Mouse (Mus musculus) lung, adult 18-20 months (tissue): ENCODE data around the gene Mthfd2.

Source experiments
- DNase-seq, 2 experiments: peaks; one replicate each; pipeline ENCODE4 v3.0.0; 2022; ENCODE audit warnings: mixed read lengths in 2 of 2

Mthfd2 gene

DNA sequence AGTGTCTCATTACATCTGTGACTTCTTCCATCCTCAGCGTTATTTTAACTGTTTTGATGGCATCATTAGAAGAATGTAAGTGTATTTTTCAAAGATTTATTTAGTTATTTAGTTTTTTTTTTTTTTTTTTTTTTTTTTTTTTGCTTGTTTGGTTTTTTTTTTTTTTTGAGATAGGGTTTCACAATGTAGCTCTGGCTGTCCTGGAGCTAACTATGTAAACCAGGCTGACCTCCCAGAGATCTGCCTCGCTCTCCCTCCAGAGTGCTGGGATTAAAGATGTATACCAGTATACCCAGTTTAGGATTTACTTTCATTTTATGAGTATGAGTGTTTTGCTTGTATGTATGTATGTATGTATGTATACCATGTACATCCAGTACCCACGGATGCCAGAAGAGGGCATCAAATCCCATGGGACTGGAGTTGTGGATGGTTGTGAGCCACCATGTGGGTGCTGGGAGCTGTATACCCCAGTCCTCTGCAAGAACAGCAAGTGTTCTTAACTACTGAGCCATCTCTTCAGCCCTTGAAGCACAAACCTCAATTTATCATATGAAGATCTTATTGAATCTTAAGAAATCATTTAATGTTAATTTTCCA, 2.0 kb upstream of the Mthfd2 start:
- DNase-seq = no peak

DNA sequence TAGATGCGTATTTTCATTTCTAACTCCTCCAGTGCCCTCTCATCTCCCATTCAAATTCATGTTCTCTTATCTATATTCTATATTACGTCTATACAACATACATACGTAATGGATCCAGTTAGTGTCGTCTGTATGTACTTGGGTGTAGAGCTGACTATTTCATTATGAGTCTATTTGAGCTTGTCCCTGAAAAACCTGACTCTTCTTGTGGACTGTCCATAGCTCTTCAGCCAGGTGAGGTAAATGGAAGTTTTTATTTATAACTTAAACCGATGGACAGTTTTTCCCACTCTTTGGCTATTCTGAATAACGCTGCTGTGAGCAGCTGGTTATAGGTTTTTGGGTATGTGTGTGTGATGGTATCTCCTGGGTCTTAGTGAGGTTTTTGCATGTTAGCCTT, 1.1 kb upstream of the Mthfd2 start:
- DNase-seq = no peak

DNA sequence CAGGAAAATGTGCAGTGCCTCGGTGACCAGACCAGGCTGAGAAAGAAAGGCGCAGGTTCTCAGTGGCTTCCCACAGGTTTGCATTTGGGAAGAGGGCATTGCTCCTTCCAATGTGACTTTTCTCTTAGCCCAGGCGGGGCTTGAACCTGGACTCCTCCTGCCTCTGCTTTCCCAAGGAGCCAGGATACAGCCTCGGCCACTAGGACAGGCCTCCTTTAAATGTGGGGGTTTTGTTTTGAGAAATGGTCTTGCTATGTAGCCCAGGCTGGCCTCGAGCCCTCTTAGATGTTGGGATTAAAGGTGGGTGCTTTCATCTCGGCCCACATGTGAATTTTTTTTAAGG, 657 bp upstream of the Mthfd2 start:
- no peak for DNase-seq

DNA sequence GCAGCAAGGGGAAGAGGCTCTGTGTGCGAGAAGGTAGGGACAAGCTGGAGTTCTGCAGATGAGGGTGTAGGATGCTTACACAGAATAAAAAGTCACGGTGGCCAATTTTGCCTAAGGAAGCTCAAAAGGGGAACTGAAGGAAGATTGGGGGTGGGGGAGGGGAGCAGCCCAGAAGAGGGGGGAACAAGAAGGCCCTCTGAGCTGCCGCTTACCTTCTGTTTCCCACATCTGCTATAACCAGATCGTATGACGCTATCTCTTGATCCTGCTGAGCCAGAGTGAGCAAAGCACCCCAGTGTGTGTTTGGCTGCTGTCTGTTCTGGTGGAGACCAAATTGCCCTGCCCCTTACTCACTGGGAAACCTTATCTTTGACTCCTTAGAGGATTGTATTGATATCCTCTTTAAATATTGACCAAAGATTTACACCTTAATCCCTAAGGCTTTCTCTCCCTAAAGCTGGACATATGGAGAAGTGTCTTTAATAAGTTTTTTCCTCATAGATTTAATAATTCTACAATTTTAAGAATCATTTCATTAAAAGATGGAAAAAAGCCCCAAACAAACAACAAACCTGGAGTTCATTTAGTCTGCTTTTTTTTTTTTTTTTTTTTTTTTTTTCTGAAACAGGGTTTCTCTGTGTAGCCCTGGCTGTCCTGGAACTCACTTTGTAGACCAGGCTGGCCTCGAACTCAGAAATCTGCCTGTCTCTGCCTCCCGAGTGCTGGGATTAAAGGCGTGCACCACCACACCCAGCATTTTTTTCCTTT, 1.9 kb downstream of the Mthfd2 start:
- DNase-seq = no peak

DNA sequence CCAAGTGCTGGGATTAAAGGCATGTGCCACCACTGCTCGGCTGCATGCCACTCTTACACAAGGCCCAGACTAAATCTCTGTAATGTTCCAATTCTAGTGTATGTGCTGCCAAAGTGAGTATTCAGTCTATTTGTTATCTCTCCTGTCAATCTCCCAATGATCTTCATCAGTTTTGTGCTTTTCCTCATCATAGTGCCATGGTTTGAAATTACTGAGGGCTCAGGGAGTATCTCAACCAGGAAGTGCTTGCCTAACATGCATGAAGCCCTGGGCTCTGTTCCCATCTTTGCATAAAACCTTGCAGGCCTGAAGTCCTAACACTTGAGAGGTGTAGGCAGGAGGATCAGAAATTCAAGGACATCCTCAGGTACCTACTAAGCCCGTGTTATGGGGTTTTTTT, 2.9 kb downstream of the Mthfd2 start:
- DNase-seq = no peak

DNA sequence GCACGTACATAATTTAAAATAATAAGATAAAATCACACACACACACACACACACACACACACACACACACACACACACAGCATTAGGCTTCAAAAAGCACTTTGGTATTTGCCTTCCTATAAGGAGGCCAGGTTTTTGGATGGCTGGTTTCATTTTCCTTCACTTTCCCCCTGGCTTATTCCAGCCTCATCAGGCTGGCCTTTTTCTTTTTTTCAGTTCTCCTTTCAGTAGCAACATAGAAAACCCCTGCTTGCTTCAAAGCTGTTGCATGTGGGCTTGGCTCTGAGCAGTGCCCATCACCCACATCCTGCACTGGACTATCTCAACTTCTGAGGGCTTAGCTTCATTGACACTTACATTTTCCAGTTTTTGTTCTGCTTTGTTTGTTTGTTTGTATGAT, 3.8 kb downstream of the Mthfd2 start:
- no peak for DNase-seq

DNA sequence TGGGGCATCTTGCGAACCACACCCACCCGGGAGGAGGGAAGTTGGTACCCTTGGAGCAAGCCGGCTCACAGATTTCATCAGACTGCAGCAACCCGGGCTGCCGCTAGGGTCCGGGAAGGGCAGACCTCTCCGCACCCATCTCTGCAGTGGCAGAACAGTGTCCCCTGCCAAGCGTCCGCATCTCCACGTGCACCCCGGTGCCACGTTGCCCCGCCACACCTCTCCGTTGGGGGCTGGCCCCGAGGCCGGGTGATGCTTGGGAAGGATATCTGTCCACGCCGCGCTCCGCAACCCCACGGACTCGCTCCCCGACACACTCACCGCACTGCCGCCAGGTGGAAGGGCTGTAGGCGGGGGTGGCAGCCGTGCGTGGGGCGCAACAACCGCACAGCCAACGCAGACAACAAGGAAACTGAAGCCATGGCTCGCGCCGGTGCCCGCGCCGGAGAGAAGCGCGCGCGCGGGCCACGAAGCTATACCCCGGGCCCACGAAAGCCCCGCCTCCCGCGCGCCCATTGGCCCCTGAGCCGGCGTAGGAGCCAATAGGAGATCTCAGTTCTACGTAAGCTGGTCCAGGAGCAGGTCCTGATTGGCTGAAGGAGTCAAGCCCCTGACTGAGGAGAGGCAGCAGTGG, 8.5 kb downstream of the Mthfd2 start:
- peak; percentile 91 to 92 for DNase-seq

DNA sequence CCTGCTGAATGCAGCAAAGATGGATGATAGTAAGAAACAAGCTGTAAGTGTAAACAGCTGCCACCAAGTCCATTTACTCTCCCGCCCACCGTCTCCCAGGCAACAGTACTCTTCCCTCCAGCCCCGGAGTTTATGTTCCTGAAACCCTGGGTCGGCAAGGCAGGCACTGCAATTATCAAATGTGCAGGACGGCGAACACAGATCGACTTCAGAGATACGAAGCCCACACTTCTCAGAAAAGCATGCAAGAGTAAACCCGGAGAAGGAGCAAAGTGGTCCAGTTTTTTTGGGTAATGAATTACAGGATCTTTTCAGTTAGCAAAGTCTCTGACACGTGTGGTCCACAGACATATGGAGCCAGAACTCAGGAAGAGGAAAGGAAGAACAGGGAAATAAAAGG, 9.7 kb downstream of the Mthfd2 start:
- DNase-seq = no peak

DNA sequence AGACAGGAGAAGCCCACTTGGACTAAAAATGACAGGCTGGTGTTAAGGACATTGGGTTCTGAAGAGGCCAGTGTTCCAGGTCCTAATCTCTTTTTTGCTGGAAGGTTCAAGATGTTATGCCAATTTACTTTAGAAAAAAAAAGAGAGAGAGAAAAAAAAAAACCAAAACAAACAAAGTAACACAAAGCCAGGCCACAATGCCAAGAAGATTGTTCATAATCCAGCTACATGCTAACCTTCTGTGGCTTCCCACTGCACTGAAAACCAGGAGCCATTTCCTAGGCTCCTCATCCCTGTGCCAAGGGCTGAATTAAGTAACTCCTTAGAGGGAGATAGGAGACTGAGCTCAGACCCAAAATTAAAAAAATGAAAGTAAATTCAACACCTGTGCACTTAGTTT, 10.4 kb downstream of the Mthfd2 start:
- no peak for DNase-seq

DNA sequence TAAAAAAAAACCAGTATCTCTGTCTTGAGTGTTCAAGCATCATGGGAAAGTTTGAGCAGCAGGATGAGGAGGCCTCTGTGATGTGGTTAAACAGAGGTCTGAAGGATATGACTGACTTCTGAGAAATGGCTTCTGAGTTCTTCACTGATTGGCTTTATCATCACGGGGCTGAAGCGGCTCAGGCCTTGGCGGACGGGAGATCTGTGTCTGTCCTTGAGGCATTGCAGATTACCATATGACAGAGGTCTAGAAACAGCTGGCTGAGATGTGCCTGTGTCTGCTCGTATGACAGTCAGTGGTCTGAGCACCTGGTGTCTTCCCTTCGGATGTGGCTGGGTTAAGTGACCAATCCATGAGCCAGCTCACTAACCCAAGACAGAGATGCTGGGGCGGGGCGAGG, 13.2 kb downstream of the Mthfd2 start:
- no peak for DNase-seq

DNA sequence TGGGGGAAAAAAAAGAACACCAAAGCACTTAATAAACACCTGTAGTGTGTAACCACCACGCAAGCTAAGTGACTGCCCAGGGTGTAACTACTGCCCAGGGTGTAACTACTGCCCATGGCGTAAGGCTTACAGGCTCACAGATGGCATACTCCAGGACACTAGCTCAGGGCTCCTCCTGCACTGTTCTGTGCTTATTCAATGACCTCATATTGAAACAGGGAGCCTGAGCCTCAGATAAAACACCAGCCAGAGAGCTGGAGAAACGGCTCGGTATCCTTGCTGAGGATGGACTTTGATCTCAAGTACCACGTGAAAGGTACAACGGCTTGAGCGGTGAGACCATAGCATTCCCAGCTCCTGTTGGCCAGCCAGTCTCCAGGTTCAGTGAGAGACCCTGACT, 13.7 kb downstream of the Mthfd2 start:
- DNase-seq = no peak

DNA sequence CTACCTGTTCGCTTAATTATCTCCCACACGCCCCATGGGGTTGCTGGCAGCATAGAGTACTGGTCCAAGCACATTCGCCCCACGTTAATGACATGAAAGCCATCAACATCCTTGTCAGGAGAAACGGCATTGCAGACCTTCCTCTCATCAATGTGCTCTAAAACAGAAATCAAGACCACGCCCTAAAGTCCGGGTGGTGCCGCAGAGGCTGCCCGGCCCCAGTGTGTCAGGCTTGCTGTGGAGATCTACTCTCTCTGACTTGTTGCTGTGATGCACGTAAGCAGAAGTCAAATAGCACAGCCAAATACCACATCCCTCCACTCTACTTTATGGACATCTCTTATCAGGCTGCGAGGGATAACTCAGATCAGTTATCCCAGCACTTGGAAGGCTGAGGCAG, 14.5 kb downstream of the Mthfd2 start:
- DNase-seq = no peak

DNA sequence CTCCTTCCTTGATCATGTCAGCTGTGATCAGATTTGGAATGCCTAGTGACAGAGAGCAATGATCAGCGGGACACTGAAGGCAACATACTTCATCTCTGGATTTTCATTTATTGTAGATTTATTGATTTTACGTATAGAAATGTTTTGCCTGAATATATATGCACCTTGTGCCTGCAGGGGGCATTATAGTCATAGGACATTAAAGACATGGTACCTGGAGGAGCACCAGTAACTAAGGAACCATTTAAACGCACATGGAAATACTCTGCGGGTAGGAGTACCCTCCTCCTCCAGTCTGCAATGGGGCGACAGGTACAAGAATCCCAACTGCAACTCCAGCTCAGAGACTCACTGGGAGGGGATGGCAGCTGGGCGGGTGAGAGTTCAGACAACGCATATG, 16.7 kb downstream of the Mthfd2 start:
- DNase-seq = no peak

DNA sequence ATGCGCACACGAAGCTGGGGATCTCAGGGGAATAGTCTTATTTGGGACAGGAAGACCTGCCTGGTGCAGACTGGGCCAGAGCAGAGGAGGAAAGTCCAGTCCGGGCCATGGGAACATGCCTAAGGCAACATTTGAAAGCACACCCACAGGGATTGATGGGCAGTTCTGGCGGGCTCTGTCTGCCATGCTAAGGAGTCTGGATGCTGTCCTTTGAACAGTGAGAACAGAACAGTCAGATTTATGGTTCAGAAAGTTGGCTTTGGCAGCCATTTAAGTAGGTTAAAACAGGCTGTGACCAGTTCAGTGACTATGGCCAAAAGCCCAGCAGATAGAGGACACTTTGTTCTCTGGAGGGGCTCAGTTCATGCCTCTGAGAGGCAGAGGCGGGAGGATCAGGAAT, 23.4 kb downstream of the Mthfd2 start:
- no peak for DNase-seq

DNA sequence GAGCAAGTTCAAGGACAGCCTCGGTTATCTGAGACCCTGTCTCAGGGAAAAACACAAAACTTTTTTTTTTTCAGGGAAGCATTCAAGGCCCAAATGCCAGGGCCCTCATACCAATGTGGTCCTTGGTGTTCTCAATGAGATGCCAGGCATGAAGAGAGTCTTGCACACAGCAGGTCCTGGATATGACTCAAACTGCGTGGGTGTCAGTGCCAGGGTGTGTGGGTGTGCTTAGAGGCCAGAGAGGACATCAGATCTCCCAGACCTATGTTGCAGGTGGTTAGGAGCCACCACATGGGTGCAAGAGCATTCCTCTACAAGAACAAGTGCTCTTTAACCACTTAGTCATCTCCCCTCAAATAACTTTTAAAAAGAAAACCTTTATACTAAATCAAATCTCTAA, 24.4 kb downstream of the Mthfd2 start:
- DNase-seq = no peak

DNA sequence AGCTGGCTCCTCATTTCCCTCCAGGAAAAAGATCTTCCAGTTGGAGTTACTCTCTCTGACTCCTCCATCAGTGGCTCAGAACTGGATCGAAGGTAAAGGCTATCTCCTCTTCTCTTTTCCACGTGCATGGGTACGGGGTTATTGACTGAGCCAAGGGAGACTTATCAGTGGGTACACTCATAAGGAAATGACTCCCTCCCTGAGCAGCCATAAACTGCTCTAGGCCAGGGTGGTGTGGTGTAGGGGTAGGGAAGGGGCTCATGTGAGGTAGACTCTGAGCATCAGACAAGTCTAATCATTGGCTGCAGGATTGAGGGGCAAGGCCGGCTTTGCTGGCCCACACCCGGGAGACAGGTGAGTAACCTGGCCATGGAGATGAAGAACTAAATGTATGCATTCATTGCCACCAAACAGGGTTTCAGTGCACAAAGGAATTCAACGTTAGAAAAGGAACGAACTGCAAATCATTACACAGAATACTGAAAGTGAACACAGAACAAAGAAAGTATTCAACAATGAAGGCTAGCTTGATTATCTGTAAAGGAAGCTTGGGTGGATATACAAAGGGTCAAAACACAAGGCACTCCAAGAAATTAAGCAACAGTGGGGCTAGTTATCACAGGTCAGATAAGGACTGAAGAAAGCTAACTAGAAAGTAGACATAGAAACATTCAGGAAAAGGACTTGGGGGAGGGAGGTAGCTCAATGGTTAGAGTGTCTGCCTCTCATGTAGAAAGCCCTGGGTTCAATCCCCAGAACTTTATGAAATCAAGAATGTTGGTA, 25.1 kb downstream of the Mthfd2 start:
- no peak for DNase-seq

DNA sequence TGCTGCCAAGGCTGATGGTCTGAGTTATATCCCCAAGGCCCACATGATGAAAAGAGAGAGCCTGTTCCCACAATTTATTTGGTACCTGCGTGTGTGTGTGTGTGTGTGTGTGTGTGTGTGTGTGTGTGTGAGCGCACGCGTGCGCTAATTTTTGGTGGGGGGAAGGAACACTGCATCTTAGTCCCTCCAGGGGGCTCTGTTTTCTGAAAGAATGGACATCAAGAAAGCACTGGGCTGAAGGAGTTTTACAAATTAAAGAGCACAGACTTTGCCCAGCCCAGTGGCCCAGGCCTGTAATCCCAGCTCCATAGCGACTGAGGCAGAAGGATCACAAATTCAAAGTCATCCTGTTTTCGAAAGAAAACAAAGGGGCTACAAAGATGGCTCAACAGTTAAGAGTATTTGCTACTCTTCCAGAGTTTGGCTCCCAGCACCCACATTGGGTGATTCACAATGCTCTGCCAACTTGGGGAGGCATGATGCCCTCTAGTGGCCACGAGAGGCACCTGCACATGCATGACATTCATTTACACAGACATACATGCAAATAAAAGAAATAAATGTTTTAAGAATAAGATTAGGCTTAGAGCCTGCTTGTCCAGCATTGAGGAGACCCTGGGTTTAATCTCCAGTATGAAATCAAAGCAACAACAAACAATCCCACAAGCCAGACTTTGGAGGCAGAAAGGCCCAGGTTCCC, 45.3 kb downstream of the Mthfd2 start:
- DNase-seq = peak in 1 of 2 experiments; percentile 15

DNA sequence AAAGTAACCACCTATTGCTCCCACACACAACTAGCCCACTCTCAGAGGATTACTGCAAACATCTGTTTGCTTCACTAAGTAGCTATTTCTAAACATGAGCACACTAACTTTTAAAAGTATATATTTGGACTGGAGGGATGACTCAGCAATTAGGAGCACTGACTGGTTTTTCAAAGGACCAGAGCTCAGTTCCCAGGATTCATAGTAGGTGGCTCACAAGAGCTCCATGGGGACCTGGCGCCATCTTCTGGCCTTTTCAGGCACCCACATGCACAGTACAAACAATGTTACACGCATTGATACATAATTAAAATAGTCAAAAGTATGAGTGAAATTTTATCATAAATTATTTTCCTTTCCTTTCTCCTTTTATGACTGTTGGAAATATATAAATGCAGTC, 46.8 kb downstream of the Mthfd2 start:
- DNase-seq = peak; percentile 28

DNA sequence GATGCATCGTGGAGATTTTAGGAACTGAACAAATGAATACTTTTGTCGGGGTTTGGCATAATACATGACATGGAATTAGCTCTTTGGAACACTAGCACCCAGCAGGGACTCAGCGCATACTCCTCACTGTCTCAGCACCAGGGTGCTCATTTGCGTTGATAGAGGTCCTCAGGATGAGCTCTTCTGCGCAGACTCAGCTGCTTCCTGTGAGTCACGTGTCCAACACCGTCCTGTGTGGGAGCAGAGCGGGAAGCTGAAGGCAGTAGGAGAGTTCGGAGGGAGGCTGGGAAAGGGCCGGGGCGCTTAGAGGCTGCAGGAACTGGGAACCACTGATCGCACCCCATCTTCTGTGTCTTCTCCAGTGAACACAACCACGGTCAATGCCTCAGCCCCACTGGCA, 48.6 kb downstream of the Mthfd2 start:
- no peak for DNase-seq

DNA sequence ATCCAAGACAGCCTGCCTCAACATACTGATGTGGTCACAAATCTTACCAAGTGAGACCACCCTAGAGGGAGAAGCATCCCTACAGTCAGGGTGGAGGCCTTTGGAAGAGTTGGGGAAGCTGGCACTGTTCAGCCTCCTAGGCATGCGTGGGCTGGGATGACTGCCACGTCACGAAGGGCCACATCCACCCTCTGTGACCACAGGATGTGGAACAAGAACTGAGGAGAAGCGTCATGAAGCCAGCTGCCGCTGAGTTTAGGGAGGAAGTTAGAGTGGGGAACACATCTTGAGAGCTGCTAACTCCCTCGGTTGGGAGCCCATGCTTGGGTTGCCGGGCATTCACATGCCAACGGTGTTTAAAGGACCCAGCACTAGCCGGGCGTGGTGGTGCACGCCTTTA, 52.0 kb downstream of the Mthfd2 start:
- DNase-seq = peak; percentile 29 to 53

DNA sequence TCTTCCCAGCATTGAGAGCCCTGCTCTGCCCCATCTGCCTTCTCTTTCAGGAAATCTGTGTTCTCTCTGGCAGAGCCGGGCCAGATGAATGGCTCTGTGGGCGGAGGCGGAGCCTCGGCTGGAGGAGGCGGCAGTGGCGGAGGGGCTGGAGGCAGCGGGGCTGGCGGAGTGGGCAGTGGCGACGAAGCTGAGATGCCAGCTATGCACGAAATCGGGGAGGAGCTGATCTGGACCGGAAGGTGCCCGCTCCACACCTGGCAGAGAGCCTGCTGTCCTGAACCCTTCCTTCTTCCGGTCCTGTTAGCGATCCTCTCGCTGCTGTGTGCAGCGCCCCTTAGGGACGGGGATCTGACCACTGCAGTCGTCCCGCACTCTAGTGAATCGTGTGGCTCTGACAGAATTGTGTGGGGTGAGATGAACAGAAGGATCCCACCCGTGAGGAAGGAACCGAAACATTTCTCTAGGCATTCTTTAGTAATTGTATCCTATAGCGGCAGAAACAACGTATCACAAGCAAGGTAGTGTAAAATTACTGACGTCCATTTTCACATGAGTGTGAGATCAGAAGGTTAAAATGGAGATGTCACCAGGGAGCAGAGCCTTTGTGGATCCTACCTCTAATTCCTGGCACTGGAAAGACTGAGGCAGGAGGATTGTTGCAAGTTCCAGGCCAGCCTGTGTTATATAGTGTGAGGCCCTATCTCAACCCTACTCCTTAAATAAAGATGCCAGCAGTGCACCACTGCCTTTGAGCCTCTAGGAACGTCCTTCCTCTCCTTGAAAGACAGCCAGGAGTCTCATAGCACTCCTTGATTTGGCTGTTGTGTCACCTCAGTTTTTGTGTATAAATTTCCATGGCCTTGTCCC, 57.3 kb downstream of the Mthfd2 start:
- DNase-seq = peak; percentile 93 to 96

DNA sequence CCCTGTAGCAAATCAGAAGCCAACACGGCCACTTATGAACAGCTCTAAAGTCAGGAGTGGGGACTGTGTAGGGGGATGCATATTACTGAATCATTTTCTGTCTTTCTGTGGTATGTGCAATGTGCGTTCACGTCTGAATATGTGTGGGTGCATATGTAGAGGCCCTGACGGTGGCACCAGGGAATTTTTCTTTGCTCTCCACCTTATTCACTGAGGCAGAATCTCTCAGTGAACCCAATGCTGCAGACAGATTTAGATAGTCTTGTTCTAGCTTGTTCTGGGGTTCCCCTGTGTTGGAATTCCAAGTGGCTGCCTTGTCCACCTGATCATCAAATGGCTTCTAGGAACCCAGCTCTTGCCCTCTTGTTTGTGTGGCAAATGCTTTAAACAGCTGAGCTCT, 58.1 kb downstream of the Mthfd2 start:
- no peak for DNase-seq
